Mouse (Mus musculus): ENCODE measurements around the gene Cep41. TPM values are rescaled to one million over a fixed set of nuclear protein-coding genes. Genes with fewer than 3 reads are reported as not detected.

The Cep41 gene
- total RNA-seq, 2 experiments from 2014 or later, result 7.3 to 7.7 TPM

DNA sequence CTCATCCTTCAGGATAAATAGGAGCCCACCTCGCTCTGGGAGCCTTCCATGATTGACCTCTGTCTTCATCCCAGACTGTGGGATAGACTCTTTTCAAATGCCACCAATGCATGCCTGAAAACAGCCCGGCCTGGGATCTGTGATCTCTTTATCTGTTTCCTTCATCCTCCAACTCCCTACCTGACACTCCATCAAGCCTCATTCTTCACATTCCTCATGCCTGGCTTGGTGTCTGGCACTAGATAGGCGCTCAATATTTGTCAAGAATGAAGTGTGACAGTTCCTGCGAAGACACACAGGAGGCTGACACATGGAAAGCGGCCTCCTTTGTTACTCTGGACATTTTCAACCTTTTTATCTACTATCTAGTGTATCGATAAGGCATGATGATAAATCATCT is 9.9 kb upstream of the Cep41 start:
- H3K4me3 ChIP-seq, result no peak overlapping the region
- H3K27ac ChIP-seq, result no peak overlapping the region
- no peak for TF ChIP-seq CTCF (conservative IDR thresholded peaks at IDR 0.05)
- no peak for DNase-seq (ENCODE audit: low spot score in 2 of 2)

DNA sequence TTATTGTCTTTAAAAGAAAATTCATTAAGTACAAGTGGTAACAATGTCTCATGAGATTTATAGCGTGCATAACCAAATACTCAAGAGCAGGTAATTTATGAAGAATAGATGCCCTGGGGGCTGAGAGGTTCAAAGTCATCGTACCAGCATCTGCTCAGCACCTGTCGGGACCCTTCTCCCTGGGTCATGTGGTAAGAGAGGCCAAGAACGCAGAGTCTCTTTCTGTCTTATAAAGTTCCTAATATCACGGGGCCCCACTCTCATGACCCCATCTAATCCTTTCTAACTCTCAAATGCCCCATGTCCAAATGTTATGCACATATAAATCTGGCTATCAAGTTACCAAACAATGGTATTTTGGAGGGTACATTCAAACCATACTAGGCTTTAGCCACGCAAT is 9.3 kb upstream of the Cep41 start:
- no peak for TF ChIP-seq CTCF (conservative IDR thresholded peaks at IDR 0.05)
- DNase-seq (ENCODE audit: low spot score in 2 of 2), result no peak

DNA sequence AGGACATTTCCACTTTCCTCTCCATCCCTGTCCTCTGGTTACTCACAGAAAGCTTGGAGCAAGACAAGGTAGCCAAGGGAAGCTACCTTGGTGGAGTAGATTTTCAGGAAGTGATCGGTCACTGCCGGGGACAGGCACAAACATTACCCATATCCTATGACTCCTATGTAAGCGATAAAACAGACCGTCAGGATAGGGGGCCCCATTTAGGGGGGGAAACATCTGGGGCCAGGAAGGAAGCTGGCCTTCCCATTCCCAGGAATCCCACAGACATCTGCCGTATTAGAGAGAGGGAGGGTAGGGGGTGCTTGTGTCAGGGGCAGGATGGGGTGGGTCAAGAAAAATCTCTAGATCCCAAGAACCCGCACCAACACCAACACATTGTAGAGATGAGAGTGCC is 6.6 kb upstream of the Cep41 start:
- no peak overlapping the region for H3K4me3 ChIP-seq
- H3K27ac ChIP-seq, result no peak overlapping the region
- no peak for TF ChIP-seq CTCF (conservative IDR thresholded peaks at IDR 0.05)
- DNase-seq (ENCODE audit: low spot score in 2 of 2), result no peak

More for the DNA sequence above, 9.3 kb upstream of the Cep41 start:
- no peak overlapping the region for H3K27ac ChIP-seq
- no peak overlapping the region for H3K4me3 ChIP-seq

DNA sequence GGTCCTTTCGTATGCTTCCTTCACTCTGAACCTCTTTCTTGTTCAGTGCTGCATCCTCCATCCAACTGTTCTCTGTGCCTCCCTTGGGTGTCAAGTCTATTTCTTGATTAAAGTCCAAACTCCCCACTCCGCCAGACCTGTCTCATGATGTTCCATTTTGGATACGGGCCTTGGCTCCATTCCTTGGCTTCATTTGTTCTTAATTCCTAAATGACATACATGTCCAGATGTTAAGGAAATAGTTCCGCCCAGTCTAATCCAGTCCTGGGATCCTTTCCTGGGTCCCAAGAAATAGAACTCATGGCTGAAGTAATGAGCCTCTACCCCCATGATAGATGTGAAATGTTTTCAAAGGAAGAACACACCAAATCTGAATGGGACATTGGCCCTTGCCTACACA is 4.5 kb upstream of the Cep41 start:
- H3K27ac ChIP-seq, result no peak overlapping the region
- no peak overlapping the region for H3K4me3 ChIP-seq
- no peak for DNase-seq (ENCODE audit: low spot score in 2 of 2)
- TF ChIP-seq CTCF (conservative IDR thresholded peaks at IDR 0.05), result no peak

DNA sequence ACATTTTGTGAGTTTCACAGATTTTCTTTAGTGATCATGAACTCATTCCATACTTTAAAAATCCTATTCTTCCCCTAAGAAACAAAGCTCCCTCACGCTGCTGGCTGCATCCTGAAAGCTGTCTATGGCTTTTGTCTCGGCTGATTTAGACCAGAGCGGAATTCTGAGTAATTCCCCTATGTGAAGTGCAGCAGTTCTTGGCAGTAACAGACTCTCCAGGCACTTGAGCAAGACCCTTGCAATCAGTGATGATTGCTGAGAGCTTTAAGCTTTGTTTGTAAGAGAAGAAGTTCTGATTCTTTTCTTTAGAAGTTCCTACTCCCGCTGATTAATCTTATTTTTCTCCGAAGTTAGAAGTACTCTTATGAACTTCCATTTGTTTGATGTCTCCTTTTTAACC is 3.9 kb upstream of the Cep41 start:
- DNase-seq (ENCODE audit: low spot score in 2 of 2), result no peak
- no peak overlapping the region for H3K4me3 ChIP-seq
- H3K27ac ChIP-seq, result no peak overlapping the region
- TF ChIP-seq CTCF (conservative IDR thresholded peaks at IDR 0.05), result no peak

DNA sequence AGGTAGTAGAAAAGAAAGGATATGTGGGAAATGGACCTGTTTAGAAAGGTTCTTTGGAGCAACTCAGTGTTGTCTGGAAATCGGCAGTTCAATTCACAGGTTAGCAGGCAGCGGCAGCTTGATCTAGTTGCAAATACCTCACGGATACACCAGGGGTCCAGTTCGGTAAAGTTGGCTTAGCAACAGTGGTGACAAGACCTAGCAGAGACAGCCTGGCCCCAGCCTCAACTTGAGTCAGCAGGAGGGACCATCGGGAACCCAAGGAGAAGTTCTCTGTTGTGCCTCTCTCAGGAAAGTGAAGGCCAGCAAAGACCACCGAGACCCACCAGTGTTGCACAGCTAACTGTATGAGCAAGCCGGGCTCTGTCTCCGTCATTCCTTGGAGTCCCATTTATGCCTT is 1.6 kb upstream of the Cep41 start:
- TF ChIP-seq CTCF (conservative IDR thresholded peaks at IDR 0.05), result no peak
- Histone ChIP-seq H3K4me3 (no peak overlapping the region), H3K27ac (no peak overlapping the region; the same call in 1 of the 2 replicates)
- DNase-seq (ENCODE audit: low spot score in 2 of 2), result no peak

DNA sequence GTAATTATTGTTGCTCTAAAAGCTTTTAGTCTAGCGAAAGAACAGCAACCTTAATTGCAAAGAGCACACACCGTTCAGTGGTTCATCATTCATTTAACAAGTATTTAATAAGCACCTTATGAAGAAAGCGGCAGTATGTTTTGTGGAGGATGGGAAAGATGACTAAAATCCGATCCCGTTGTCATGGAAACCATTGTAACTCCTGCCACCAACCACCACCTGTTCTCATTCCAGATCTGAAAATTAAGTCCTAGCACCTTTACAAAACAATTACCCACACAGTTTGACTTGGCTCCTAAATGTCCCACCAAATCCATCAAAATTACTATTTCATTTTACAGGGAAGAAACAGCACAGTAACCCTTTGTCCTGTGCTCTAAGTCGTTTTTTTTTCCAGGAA is 660 bp upstream of the Cep41 start:
- DNase-seq (ENCODE audit: low spot score in 2 of 2), result peak; percentile 53 to 72

DNA sequence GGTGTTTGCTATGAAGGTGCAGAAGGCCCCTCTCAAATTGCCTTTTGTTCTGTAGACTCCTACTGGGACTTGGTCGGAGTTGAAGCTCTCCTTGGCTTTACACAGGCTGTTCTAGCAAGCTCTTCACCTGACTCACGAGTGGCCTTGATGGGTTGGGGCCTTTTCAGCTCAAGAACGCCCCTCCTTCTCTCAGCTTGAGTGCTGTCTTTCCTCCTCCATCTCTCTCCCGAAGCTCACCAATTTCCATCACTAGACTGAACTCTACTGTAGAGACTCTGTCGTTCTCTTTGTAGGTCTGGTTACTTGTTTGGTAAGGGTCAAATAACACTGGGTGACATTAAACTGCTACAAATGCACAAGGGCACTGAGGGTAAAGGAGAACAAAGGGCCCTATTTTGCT is 723 bp downstream of the Cep41 start:
- Histone ChIP-seq H3K27ac (peak overlapping the region; percentile 98), H3K4me3 (peak overlapping the region; percentile 82)
- no peak for TF ChIP-seq CTCF (conservative IDR thresholded peaks at IDR 0.05)
- no peak for DNase-seq (ENCODE audit: low spot score in 2 of 2)

More for the DNA sequence above, 660 bp upstream of the Cep41 start:
- Histone ChIP-seq H3K27ac (peak overlapping the region; percentile 98), H3K4me3 (peak overlapping the region; percentile 82)
- TF ChIP-seq CTCF (conservative IDR thresholded peaks at IDR 0.05), result no peak

DNA sequence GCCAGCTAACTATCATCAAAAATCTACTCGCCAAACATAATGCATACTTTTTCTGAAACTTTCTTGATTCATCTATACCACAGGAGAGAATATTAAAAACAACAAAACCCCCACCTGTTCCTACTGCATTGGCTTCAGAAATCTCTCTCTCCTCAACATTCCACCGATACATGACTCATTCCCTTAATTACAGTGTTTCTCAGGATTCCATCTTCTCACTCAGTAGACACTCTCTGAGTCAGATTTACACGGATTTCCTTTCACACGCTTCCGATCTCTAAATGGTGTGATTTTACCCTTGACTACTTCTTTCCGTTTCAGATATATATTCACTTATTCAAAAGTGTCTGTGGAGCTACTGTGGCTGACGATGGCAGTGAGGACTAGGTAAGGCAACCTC is 6.4 kb downstream of the Cep41 start:
- no peak overlapping the region for H3K27ac ChIP-seq
- no peak for DNase-seq (ENCODE audit: low spot score in 2 of 2)
- H3K4me3 ChIP-seq, result no peak overlapping the region
- no peak for TF ChIP-seq CTCF (conservative IDR thresholded peaks at IDR 0.05)

DNA sequence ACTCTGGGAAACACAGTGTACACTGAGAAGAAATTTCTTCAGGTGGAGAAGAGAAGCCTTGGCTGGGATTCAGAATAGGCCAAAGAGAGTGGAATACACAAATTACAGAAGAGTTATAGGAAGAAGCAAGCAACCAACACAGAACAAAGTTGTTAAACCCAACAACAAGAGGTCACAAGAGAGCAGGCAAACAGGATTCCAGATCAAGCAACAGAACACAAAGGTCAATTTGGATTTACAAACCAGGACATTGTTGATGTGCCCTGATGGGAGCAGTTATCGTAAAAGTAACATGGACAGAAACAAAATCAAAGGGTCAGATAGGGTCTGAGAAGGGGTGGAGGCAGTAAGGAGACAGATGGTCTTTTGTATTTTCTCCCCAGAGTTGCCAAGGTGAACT is 9.0 kb downstream of the Cep41 start:
- no peak overlapping the region for H3K27ac ChIP-seq
- H3K4me3 ChIP-seq, result no peak overlapping the region
- no peak for TF ChIP-seq CTCF (conservative IDR thresholded peaks at IDR 0.05)
- no peak for DNase-seq (ENCODE audit: low spot score in 2 of 2)

DNA sequence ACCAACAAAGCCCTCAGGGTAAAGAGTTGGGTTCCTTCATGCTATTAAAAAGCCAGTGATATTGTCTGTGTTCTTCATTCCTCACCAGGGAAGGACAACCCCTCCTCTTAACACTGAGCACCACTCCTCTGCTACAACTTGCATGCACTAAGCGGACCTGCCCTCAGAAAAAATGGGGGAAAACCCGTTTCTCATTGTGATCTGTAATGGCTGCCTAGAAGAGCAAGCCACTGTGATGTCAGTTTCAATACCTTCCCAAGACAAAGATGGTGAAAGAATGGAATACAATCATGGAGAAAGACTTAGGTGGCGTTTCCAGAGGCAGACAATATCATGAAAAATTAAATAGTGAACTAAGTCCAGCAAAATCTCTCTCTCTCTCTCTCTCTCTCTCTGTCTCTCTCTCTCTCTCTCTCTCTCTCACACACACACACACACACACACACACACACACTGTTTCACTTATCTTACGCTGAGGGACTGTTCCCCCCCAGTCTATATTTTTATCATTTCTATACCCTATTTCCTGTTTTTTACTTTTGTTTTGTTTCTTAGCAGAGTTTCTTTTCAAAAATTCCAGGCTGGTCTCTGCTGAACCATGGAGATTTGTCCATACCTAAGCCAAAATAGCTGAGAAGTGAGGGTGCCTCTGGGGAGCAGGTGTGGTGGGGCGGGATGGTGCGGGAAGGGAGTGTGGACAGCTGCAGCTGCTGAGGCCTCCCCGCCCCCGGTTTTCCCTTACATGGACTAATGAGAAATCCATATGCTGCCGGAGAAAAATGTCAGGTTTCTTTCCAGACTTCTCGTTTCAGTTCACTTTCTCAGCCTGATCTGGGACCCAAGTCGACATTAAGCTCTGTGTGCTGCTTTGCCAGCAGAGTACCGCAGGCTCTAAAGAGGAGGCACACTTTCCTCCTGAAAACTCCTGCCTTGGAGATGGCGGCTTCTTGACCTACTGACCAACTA is 11.3 kb downstream of the Cep41 start:
- no peak overlapping the region for H3K4me3 ChIP-seq
- TF ChIP-seq CTCF (conservative IDR thresholded peaks at IDR 0.05), result no peak
- DNase-seq (ENCODE audit: low spot score in 2 of 2), result no peak
- no peak overlapping the region for H3K27ac ChIP-seq

DNA sequence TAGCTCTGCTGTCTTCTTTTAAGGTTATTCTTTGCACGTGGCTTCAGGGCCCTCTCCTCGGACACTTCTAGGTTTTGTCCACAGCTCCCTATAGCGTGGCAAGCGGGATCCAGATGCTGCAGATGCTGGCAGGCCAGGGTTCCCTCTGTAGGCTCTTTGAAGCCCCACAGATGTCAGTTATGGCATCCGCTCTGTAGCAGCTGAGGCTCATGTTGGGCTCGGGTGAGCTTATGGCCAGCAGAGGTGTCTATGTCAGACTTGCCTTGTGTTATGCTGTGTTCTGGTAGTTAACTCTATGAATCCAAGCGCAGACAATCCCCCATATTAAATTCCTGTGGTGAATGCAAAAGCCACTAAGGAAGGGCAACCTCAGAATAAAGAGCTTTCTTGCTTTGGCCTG is 13.1 kb downstream of the Cep41 start:
- no peak overlapping the region for H3K4me3 ChIP-seq

DNA sequence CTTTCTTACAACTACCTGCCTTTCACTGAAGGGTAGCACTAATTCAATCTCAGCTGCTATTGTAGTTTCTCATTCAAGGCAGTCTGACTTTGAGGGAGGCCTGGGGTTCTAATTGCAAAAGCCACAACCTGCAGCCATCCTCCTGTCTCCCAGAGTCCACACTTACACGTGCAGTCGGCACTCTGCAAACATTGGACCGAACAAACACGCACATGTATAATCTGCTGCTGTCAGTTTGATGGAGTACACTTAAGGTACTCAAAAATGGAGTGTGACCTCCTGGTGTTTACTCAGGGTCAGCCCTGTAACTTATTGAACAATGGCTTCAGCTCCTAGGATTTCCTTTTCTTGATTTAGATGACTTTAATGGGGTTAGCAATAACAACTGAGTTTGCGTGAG is 14.0 kb downstream of the Cep41 start:
- H3K4me3 ChIP-seq, result no peak overlapping the region
- no peak for DNase-seq (ENCODE audit: low spot score in 2 of 2)
- no peak overlapping the region for H3K27ac ChIP-seq
- no peak for TF ChIP-seq CTCF (conservative IDR thresholded peaks at IDR 0.05)

More for the DNA sequence above, 13.1 kb downstream of the Cep41 start:
- DNase-seq (ENCODE audit: low spot score in 2 of 2), result no peak
- no peak overlapping the region for H3K27ac ChIP-seq
- TF ChIP-seq CTCF (conservative IDR thresholded peaks at IDR 0.05), result no peak

DNA sequence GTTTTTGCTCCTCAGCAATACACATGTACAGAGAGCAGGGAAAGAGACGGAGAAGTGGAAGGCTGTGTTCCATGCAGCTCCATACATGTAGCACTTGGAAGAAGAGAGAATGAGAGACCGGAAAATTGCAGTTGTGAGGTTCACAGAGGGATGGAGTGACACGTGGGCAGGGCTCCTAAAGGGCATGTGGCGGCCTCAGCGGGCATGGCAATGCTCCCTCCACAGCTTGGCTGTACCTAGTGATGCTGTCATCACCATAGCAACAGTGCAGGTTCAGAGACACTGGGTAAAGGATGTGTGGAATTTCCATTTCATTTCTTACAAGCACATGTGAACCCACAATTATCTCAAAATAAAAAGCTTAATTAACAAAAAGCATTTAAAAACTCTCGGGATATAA is 15.1 kb downstream of the Cep41 start:
- DNase-seq (ENCODE audit: low spot score in 2 of 2), result no peak
- Histone ChIP-seq H3K4me3 (no peak overlapping the region), H3K27ac (0 out of 2 replicates have a peak overlapping the region, but pooled peaks have one; percentile 14)
- no peak for TF ChIP-seq CTCF (conservative IDR thresholded peaks at IDR 0.05)

All from layer of hippocampus, adult 2 months (tissue).